Mouse (Mus musculus) bone marrow macrophage, adult 2 months (primary cell): ENCODE data around the gene Dnah8.

Experiments used
- CTCF ChIP-seq: IDR thresholded peaks from 2 replicates; pipeline ENCODE4 v1.5.1; 2012; ENCODE audit warnings: low read depth, mild to moderate bottlenecking, low read length, moderate library complexity
- POLR2A ChIP-seq: IDR thresholded peaks from 2 replicates; pipeline ENCODE4 v1.6.1; 2012; ENCODE audit warnings: mild to moderate bottlenecking, low read depth, low read length, borderline replicate concordance

GRCm38 (mm10) chr17:30621450-30621849, 2.7 kb upstream of the Dnah8 start:
- TF ChIP-seq CTCF (no peak), POLR2A (no peak)
